Mouse (Mus musculus) ES-E14 (cell line): ENCODE measurements around the gene Hoxa5.

Experiments used
- CHD2 ChIP-seq: IDR thresholded peaks from 2 replicates; pipeline ENCODE4 v1.6.1; 2014; ENCODE audit warnings: mild to moderate bottlenecking, low read depth, low read length, inconsistent platforms
- HCFC1 ChIP-seq: IDR thresholded peaks from 2 replicates; pipeline ENCODE4 v1.6.1; 2012; ENCODE audit warnings: low read length, inconsistent platforms, borderline replicate concordance; ENCODE audit not compliant: insufficient read depth
- MAFK ChIP-seq: IDR thresholded peaks from 2 replicates; pipeline ENCODE4 v1.6.1; 2014; ENCODE audit warnings: mild to moderate bottlenecking, low read depth, low read length, inconsistent platforms; ENCODE audit not compliant: insufficient read depth

- TF ChIP-seq MAFK: no peak
- no peak for TF ChIP-seq CHD2
- no peak for TF ChIP-seq HCFC1
These were observed 28.0 kb downstream of the Hoxa5 start for GRCm38 (mm10) chr6:52176391-52176790.
